Mouse (Mus musculus): Measurements from ENCODE around the gene Sbno2.

The Sbno2 gene

GRCm38 (mm10) chr10:80018739-80019297, 86.6 kb downstream of the Sbno2 start:
- DNase-seq (ENCODE audit: low read depth, low spot score) = no peak

- no peak for DNase-seq (ENCODE audit: low read depth, low spot score)
Observed at GRCm38 (mm10) chr10:80017771-80018170, 87.6 kb downstream of the Sbno2 start.

GRCm38 (mm10) chr10:80017361-80017760, 88.0 kb downstream of the Sbno2 start:
- no peak for DNase-seq (ENCODE audit: low read depth, low spot score)

GRCm38 (mm10) chr10:80016931-80017330, 88.4 kb downstream of the Sbno2 start:
- no peak for DNase-seq (ENCODE audit: low read depth, low spot score)

GRCm38 (mm10) chr10:80016511-80016910, 88.9 kb downstream of the Sbno2 start, which contains the start of gene Arhgap45:
TSS of gene Arhgap45 (plus strand) at chr10:80016653.
- DNase-seq (ENCODE audit: low read depth, low spot score) = no peak

- no peak for DNase-seq (ENCODE audit: low read depth, low spot score)
Observed at GRCm38 (mm10) chr10:80015583-80015982, 89.8 kb downstream of the Sbno2 start.

- peak; percentile 67 for DNase-seq (ENCODE audit: low read depth, low spot score)
Observed at GRCm38 (mm10) chr10:80014484-80015290, 90.7 kb downstream of the Sbno2 start.

GRCm38 (mm10) chr10:80013609-80014008, 91.8 kb downstream of the Sbno2 start:
- DNase-seq (ENCODE audit: low read depth, low spot score) = no peak

- no peak for DNase-seq (ENCODE audit: low read depth, low spot score)
Observed at GRCm38 (mm10) chr10:80011740-80012139, 93.6 kb downstream of the Sbno2 start.

All from ES-CJ7 (cell line).